Mouse (Mus musculus) cerebellum, postnatal 25 days (tissue): ENCODE results near the gene Trim7.
"Not testable (repeated sequence)": the region's sequence is repeated elsewhere in the genome, so short reads cannot be mapped to it uniquely, and the experiment has no call there.

Experiments used
- DNase-seq, 2 experiments: peaks; one replicate each; pipeline ENCODE4 v3.0.0; 2021; ENCODE audit warnings: mixed read lengths in 2 of 2

Trim7 gene

GRCm38 (mm10) chr11:48827926-48828325 is 2.0 kb downstream of the Trim7 start:
- DNase-seq: no peak

- DNase-seq: no peak
Observed at GRCm38 (mm10) chr11:48830279-48830678, 4.3 kb downstream of the Trim7 start.

GRCm38 (mm10) chr11:48831273-48831672 is 5.3 kb downstream of the Trim7 start:
- DNase-seq: no peak

DNA sequence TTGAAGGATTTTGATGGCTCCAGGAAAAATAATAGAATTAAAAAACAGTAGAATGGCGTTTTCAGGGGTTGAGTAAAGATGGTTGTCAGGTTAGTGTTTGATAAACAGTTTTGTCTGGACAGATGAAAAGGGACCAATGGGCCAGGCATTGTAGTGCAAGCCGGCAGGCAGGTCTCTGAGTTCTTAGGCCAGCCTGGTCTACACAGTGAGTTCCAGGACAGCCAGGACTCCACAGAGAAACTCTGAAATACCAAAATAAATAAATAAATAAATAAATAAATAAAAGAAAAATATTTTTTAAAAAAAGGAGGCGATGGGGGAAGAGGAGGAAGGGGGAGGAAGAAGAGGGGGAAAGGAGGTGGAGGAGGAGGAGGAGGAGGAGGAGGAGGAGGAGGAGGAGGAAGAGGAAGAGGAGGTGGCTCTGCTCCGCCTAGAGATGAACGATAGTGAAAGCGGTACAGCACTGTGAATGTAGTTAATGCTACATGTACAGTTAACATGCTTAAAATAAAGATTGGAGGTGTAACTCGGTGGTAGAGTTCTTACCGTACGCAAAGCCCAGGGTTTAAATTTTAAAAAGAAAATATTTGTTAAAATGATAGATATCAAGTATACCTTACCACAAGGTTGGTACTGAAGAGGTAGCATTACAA is 7.3 kb downstream of the Trim7 start:
- DNase-seq: no peak

DNA sequence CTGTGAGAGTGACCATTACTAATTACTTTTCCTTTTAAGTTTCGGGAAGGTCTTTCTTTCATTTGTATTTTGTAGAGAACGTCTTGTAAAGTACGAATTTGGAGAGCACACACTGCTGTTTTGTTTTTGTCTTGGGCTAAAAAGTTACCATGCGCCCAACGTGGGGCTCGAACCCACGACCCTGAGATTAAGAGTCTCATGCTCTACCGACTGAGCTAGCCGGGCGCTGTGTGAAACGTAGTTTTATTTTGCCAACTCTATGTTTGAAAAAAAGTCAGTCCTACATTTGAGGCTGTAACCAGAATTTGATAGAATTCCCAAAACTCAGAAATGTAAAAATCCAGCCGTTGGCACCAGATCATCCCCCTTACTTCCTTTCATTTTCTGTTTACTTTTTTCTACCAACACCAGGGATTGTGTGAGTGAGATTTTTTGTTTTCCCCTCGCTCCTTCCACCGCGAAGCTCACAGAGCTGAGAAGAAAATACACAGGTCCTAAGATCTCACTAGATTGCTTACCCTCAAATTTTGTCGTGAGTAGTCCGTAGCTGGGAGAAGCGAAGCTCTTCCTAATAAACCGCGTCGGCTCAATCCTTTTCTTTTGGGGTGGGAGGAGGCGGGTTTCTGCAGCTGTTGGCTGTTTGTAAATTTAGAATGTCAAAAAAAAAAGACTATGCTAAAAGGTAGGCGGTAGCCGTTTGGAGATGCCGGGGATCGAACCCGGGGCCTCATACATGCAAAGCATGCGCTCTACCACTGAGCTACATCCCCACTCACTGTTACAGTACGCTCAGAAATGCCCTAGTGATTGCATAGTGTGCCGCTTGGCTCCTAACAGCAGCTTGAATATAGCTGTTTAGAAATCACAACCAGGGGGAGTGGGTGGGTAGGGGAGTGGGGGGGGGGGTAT is 8.0 kb downstream of the Trim7 start:
- peak; percentile 95 for DNase-seq

GRCm38 (mm10) chr11:48835923-48836322 is 10.0 kb downstream of the Trim7 start:
- no peak for DNase-seq

- no peak for DNase-seq
Observed at GRCm38 (mm10) chr11:48836990-48837309, 11.0 kb downstream of the Trim7 start.

GRCm38 (mm10) chr11:48837310-48838180 is 11.6 kb downstream of the Trim7 start:
- DNase-seq: peak; percentile 77 to 82

DNA sequence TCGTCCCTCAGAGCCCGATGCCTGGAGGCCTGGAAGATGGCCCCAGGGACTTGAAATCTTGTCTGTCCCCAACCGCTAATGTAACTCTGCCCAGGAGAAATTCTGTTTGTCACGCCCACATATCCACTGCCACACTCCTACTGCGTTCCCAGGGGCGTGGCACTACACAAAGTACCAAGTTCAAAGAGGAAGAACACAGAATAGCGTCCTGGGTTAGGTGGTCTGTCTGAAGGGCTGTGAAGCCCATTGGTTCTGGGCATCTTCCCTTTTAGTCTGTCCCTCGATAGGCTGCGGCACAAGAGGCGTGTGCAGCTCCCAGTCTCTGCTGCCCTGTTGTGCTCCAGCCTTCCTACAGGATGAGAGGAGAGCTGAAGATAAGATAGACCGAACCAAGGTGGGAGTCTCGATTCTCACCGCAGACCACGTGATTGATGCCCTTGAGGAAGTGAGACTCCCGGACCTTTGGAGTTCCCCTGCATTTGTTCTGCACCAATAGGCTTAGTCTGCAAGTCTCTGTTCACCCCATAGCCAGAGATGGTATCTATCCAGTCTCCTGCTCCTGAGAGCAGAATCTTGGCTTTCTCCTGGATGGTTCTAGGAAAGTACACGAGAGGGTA is 12.3 kb downstream of the Trim7 start:
- DNase-seq: peak in 1 of 2 experiments; percentile 24

DNA sequence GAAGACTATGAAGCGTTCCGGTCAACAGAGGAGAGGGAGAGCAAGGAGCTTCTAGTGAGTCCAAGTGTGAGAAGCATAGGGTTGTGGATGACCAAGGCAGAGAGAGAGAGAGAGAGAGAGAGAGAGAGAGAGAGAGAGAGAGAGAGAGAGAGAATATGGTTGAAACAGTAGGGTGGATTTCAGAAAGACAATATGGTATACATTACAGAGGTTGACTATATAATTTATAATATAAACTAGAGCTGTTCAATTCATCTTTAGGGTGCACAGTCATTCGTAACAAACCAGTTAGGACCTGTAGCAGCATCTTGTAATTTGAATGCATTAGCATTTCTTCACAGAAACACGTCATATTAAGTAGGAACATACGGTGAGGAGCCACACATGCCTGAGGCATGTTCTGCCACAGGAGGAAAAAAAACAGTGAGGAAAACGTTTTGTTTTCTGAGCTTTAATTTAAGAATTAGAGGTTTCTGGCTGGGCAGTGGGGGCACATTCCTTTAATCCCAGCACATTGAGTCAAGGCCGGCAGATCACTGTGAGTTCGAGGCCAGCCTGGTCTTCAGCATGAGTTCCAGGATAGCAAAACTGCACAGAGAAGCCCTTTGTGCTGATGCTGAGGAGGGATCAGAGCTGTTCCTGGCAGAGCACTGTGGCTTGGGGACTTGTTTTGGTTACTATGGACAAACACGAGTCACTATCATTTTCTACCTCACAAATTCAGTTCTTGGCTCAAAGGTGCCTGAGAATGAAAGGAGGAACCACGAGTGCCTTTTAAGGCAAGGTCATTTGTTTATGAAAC is 13.1 kb downstream of the Trim7 start:
- no peak for DNase-seq

- DNase-seq: no peak
Observed at GRCm38 (mm10) chr11:48840805-48841204, 14.9 kb downstream of the Trim7 start.

DNA sequence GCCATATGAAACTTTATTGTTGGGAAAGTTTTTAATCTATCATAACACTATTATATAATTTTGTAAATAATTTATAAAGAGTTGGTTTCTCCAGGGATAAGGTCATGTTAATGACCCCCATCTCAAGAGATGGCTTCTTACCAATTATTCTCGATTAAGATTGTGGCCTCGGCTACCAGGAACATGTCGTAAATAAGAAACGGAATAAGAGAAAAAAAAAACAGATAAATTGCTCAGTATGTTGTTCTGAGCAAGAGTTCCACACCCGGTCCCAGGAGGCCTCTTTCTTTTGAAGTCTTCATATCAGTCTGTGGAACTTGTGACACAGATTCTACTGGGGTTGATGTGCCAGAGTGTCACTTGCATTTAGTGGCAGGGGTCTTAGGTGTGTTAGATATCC is 15.3 kb downstream of the Trim7 start:
- DNase-seq: no peak

DNA sequence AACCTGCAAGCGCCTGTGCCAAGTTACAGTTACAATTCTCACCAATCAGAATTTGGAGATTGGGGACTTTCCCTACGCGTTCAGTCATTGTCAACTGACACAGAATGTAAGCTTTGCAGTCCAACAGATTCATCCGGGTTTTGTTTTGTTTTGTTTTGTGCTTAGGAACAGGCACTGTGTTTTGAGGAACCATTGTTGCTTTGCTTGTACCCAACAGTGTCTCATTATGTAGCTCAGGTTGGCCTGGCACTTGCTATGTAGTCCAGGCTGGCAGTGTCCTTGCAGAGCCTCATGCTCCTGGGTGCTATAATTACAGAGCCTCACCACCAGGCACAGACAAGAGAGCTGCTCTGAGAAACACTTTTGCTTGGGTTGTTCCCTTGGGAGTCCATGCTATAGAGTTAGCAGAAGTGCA is 16.4 kb downstream of the Trim7 start:
- DNase-seq: no peak

- no peak for DNase-seq
Observed at GRCm38 (mm10) chr11:48843202-48843601, 17.3 kb downstream of the Trim7 start.

DNA sequence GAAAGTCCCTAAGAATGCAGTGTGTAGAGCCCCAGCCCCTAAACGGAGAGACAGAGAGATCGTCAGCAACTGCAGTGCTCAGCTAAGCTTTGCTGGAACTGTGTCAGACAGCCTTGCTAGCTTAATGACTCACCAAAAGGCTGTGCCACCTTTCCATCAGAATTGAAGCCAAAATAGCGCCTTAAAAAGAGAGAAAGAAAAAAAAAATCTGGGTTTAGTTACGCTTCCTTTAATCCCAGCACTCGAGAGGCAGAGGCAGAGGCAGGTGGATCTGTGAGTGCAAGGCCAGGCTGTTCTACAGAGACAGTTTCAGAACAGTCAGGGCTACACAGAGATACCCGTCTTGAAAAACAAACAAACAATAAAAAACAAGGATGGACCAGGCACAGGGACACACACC is 18.4 kb downstream of the Trim7 start:
- DNase-seq: peak in 1 of 2 experiments; percentile 43

DNA sequence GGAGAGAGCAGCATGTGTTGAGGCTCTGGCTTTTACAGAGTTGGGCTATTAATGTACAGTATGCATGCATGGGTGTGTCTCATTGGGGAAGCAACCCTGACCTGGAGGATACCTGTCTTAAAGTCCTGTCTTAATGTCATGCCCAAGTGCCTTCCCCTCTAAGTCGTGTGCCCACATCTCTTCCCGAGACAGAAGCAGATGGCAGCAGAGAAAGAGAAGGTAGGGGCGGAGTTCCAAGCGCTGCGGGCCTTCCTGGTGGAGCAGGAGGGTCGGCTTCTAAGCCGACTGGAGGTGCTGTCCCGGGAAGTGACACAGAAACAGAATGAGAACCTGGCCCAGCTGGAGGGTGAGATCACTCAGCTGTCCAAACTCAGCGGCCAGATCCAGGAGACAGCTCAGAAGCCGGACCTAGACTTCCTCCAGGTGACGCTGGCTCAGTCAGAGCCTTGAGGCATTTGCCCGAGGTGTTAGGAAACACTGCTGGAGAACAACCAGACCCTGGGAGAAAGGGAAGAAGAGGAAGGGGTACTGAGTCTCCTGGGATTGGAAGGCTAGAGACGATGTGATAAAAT is 19.4 kb downstream of the Trim7 start:
- DNase-seq: no peak

- DNase-seq: not testable (repeated sequence)
Observed at GRCm38 (mm10) chr11:48846362-48846761, 20.4 kb downstream of the Trim7 start.

DNA sequence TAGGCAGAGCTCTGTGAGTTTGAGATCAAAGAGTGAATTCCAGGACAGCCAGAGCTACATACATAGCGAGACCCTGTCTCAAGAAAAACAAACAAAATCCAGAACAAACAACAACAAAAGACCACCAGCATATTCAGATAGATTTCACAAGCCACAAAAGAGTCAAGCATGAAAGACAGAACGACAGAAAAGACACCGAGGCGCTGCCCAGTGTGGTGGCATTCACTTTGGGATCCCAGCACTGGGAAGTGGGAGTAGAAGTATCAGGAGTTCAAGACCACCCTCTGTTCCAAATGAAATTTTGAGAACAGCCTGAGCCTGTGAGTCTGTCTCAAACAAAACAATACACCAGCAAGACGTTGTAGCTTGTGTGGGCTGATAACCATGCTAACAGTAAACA is 20.9 kb downstream of the Trim7 start:
- DNase-seq: no peak

GRCm38 (mm10) chr11:48850240-48850639 is 24.3 kb downstream of the Trim7 start:
- no peak for DNase-seq

DNA sequence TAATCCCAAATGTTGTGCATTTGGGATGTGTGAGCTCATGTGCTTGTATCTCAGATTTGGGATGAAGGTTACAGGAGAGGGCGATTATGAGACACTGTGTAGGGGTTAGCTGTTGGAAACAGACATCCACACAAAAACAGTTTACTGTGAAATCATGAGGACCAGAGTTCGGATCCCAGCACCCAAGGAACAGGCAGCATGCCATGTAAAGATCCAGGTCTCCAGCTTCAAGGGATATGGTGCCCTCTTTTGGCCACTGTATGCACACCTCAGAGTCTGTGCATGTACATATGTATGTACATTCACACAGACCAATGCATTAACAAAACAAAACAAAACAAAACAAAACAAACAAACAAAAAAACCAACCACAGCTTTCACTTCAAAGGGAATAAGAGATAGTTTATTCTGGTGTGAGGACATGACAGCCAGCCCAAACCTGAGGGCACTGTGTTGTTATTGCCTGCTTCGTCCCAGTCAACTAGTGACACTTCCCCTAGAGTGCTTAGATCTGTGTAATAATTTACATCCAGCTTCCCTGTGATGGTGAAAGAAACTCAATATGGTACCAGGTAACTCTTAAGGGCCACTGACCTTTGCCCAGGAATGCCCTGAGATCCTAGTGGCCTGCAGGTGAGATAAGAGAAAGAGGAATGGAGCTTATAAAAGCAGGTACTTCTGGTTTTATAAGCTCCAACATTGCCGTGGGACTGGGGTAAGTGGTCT is 25.5 kb downstream of the Trim7 start:
- DNase-seq: no peak

DNA sequence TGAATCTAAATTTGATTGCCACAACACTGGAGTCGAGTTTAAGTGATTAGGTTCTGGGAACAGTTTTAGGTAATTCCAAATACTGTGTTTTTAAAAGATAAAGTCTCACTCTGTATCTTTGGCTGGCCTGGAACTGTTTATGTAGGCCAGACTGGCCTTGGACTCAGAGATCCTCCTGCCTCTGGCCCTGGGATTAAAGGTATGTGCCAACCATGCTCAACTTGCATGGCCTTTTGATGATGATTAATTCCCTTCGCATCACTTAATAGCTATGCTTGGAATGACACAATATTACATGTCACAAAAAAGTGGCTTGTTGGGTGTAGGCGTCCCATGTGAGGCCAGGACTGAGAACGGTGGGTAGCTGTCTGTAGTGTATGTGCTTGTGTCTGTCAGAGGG is 26.2 kb downstream of the Trim7 start:
- no peak for DNase-seq
